Mouse (Mus musculus) testis, adult 10 weeks (tissue): Measurements from ENCODE around the gene Ces1b. TPM values are rescaled to one million over a fixed set of nuclear protein-coding genes. Genes with fewer than 3 reads are reported as not detected.

Experiments
- polyA plus RNA-seq: library from polyadenylated mRNA; stranded (reverse); fragments of 350-450 nt; fragmentation: Illumina TruSeq; extraction: RNeasy Lipid Tissue Mini Kit (QIAGEN cat#74804); gene quantifications from one replicate; pipeline ENCODE4 v1.2.3, GENCODE M21; 2014; ENCODE audit warnings: low read depth, low replicate concordance

Ces1b gene
- polyA plus RNA-seq = not detected

DNA sequence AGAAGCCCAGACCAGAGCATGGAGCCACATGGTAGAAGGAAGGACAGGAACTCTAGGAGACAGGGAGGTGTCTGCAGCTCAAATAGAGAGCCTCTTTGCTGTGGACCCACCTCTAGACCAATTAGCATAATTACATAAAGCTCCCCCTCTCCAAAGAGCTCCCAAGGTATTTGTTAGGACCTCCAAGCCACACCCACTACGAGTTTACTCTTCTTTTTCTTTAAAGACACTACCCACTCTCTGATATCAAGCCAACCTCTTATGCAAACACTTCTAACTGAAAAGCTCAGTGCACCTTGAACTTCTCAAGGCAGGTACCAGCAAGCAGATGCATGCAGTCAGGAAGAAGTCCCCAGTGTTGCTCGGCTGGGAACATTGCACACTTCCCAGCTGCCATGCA lies at the start of gene Ces1b:
Gene Ces1b (minus strand): TSS at position 131 of the 400 bp plus-strand sequence.

DNA sequence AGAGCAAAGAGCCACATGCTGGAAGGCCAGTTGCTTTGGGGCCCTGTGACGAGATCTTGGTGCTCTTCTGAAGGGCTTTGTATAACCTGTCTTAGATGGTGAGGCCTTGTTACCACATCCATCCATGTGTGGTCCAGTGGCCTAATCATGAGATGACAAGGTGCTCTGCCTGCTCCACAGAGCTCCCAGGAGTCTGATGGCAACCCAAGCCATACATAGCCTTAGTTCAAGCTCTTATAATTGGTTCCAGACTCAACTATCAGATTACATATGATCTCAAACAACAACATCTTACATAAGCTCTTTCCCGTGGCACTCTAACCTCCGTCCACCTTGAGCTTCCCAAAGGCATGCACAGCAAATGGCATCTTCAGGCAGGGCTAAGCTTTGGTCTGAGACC lies 31.7 kb downstream of the Ces1b start, which contains the start of gene Ces1a:
Gene Ces1a (minus strand): TSS at position 101 of the 400 bp plus-strand sequence.

Other genes starting within 250 kb of the Ces1b start
- 0.67 TPM for gene Lpcat2, start 224.7 kb downstream of the Ces1b start, polyA plus RNA-seq
- gene Capns2, start 178.6 kb downstream of the Ces1b start, polyA plus RNA-seq = 0.36 TPM
- 0.03 TPM for gene Slc6a2, start 119.9 kb downstream of the Ces1b start, polyA plus RNA-seq
- 2.4 TPM for gene Ces1a, start 31.8 kb downstream of the Ces1b start, polyA plus RNA-seq
- 0.22 TPM for gene Ces1c, start 51.3 kb upstream of the Ces1b start, polyA plus RNA-seq
- 26.4 TPM for gene Ces1d, start 117.8 kb upstream of the Ces1b start, polyA plus RNA-seq
- not detected for gene Ces1e, start 149.6 kb upstream of the Ces1b start, polyA plus RNA-seq
- not detected for gene Ces1f, start 199.7 kb upstream of the Ces1b start, polyA plus RNA-seq